Mouse (Mus musculus): ENCODE data around the gene Commd8.
"Not testable (repeated sequence)": the region's sequence is repeated elsewhere in the genome, so short reads cannot be mapped to it uniquely, and the experiment has no call there.

Gene Commd8

GRCm38 (mm10) chr5:72170067-72170466 is 2.1 kb upstream of the Commd8 start:
- DNase-seq (ENCODE audit: low read depth, low spot score) = no peak

- DNase-seq (ENCODE audit: low read depth, low spot score) = no peak
Measured at GRCm38 (mm10) chr5:72168285-72168621, 264 bp upstream of the Commd8 start.

GRCm38 (mm10) chr5:72164386-72164785 is 3.6 kb downstream of the Commd8 start:
- no peak for DNase-seq (ENCODE audit: low read depth, low spot score)

GRCm38 (mm10) chr5:72162855-72163254 is 5.1 kb downstream of the Commd8 start:
- DNase-seq (ENCODE audit: low read depth, low spot score) = no peak

GRCm38 (mm10) chr5:72160781-72161485 is 7.1 kb downstream of the Commd8 start:
- no peak for DNase-seq (ENCODE audit: low read depth, low spot score)

GRCm38 (mm10) chr5:72159537-72159936 is 8.5 kb downstream of the Commd8 start:
- DNase-seq (ENCODE audit: low read depth, low spot score) = no peak

- no peak for DNase-seq (ENCODE audit: low read depth, low spot score)
Measured at GRCm38 (mm10) chr5:72158667-72159066, 9.3 kb downstream of the Commd8 start.

- DNase-seq (ENCODE audit: low read depth, low spot score) = no peak
Measured at GRCm38 (mm10) chr5:72156598-72156997, 11.4 kb downstream of the Commd8 start.

- DNase-seq (ENCODE audit: low read depth, low spot score) = not testable (repeated sequence)
Measured at GRCm38 (mm10) chr5:72155686-72156085, 12.3 kb downstream of the Commd8 start.

- no peak for DNase-seq (ENCODE audit: low read depth, low spot score)
Measured at GRCm38 (mm10) chr5:72150870-72151269, 17.1 kb downstream of the Commd8 start.

GRCm38 (mm10) chr5:72148679-72149078 is 19.3 kb downstream of the Commd8 start:
- DNase-seq (ENCODE audit: low read depth, low spot score) = no peak

GRCm38 (mm10) chr5:72139619-72140018 is 28.4 kb downstream of the Commd8 start:
- no peak for DNase-seq (ENCODE audit: low read depth, low spot score)

GRCm38 (mm10) chr5:72138256-72138655 is 29.7 kb downstream of the Commd8 start:
- DNase-seq (ENCODE audit: low read depth, low spot score) = no peak

- no peak for DNase-seq (ENCODE audit: low read depth, low spot score)
Measured at GRCm38 (mm10) chr5:72133906-72134305, 34.1 kb downstream of the Commd8 start.

- no peak for DNase-seq (ENCODE audit: low read depth, low spot score)
Measured at GRCm38 (mm10) chr5:72126681-72127080, 41.3 kb downstream of the Commd8 start.

GRCm38 (mm10) chr5:72122414-72123037 is 45.5 kb downstream of the Commd8 start:
- DNase-seq (ENCODE audit: low read depth, low spot score) = no peak
